Comparison of ENCODE assay signal across 28 mouse cellular contexts in genomic region chr11:43658010-43658409, GRCm38 (mm10). TPM values are rescaled to one million over a fixed set of nuclear protein-coding genes. Genes with fewer than 3 reads are reported as not detected.
DNase-seq lines count a peak whose midpoint lies in the region; ATAC-seq lines count a peak whose summit lies in the region.
"Had no signal": no experiment of that assay in that cellular context is flagged by ENCODE, and none has a peak within 500 bp of the region (broad histone marks: within the 10 kb centered on the region; RNA-seq: fewer than 3 reads in every experiment).

No protein-coding gene starts in this region.

- H3K4me2 ChIP-seq in lung, embryonic 16.5 days (ENCODE audit: low read depth, low read length) = no peak overlapping the region
- no peak overlapping the region for H3K4me2 ChIP-seq in intestine, embryonic 16.5 days (ENCODE audit: low read depth, low read length)
- no peak overlapping the region for H3K4me2 ChIP-seq in stomach, embryonic 15.5 days
- H3K4me2 ChIP-seq: embryonic facial prominence, embryonic 12.5 days; embryonic facial prominence, embryonic 15.5 days; forebrain, embryonic 12.5 days; forebrain, embryonic 15.5 days; heart, embryonic 13.5 days; hindbrain, embryonic 14.5 days had no signal

- no peaks in the 10 kb centered on the region for H3K27me3 ChIP-seq in lung, embryonic 16.5 days (ENCODE audit: control insufficient read depth, insufficient read depth, low read depth, low read length)
- no peaks in the 10 kb centered on the region for H3K27me3 ChIP-seq in intestine, embryonic 16.5 days (replicated peaks; ENCODE audit: control insufficient read depth, insufficient read depth, low read length)
- no peaks in the 10 kb centered on the region for H3K27me3 ChIP-seq in stomach, embryonic 15.5 days (replicated peaks)
- H3K27me3 ChIP-seq in forebrain, embryonic 10.5 days (ENCODE audit: poor library complexity, severe bottlenecking) = no peaks in the 10 kb centered on the region
- H3K27me3 ChIP-seq: embryonic facial prominence, embryonic 12.5 days; embryonic facial prominence, embryonic 15.5 days; forebrain, embryonic 12.5 days; forebrain, embryonic 15.5 days; heart, embryonic 13.5 days had no signal

- H3K9ac ChIP-seq in lung, embryonic 16.5 days (ENCODE audit: low read length) = no peak overlapping the region
- no peak overlapping the region for H3K9ac ChIP-seq in intestine, embryonic 16.5 days (ENCODE audit: low read depth, low read length)
- H3K9ac ChIP-seq in stomach, embryonic 15.5 days = no peak overlapping the region
- H3K9ac ChIP-seq: embryonic facial prominence, embryonic 12.5 days; embryonic facial prominence, embryonic 15.5 days; forebrain, embryonic 12.5 days; forebrain, embryonic 15.5 days; heart, embryonic 13.5 days; hindbrain, embryonic 14.5 days had no signal

- no peaks in the 10 kb centered on the region for H3K36me3 ChIP-seq in lung, embryonic 16.5 days (ENCODE audit: control insufficient read depth, insufficient read depth, low read length)
- no peaks in the 10 kb centered on the region for H3K36me3 ChIP-seq in intestine, embryonic 16.5 days (ENCODE audit: control insufficient read depth, insufficient read depth, low read length)
- no peaks in the 10 kb centered on the region for H3K36me3 ChIP-seq in stomach, embryonic 15.5 days
- H3K36me3 ChIP-seq in forebrain, embryonic 10.5 days (replicated peaks) = no peaks in the 10 kb centered on the region
- H3K36me3 ChIP-seq: embryonic facial prominence, embryonic 12.5 days; embryonic facial prominence, embryonic 15.5 days; forebrain, embryonic 12.5 days; forebrain, embryonic 15.5 days; heart, embryonic 13.5 days had no signal

- H3K4me3 ChIP-seq in lung, embryonic 16.5 days (ENCODE audit: low read length) = no peak overlapping the region
- no peak overlapping the region for H3K4me3 ChIP-seq in intestine, embryonic 16.5 days (ENCODE audit: low read length)
- no peak overlapping the region for H3K4me3 ChIP-seq in stomach, embryonic 15.5 days (replicated peaks)
- H3K4me3 ChIP-seq in forebrain, embryonic 10.5 days = no peak overlapping the region
- H3K4me3 ChIP-seq: embryonic facial prominence, embryonic 12.5 days; embryonic facial prominence, embryonic 15.5 days; forebrain, embryonic 12.5 days; forebrain, embryonic 15.5 days; heart, embryonic 10.5 days; heart, embryonic 13.5 days had no signal

- no peaks in the 10 kb centered on the region for H3K4me1 ChIP-seq in lung, embryonic 16.5 days (replicated peaks; ENCODE audit: control insufficient read depth, insufficient read depth, low read length)
- peaks cover 13% of the 10 kb centered on the region for H3K4me1 ChIP-seq in intestine, embryonic 16.5 days (ENCODE audit: control insufficient read depth, insufficient read depth, low read length)
- no peaks in the 10 kb centered on the region for H3K4me1 ChIP-seq in stomach, embryonic 15.5 days
- H3K4me1 ChIP-seq in forebrain, embryonic 10.5 days = peaks cover 11% of the 10 kb centered on the region
- H3K4me1 ChIP-seq: embryonic facial prominence, embryonic 15.5 days had no signal

- no peaks in the 10 kb centered on the region for H3K9me3 ChIP-seq in lung, embryonic 16.5 days (ENCODE audit: control insufficient read depth, low read length)
- H3K9me3 ChIP-seq in intestine, embryonic 16.5 days (ENCODE audit: control insufficient read depth, low read length) = no peaks in the 10 kb centered on the region; the same call in 1 of the 2 replicates
- no peaks in the 10 kb centered on the region for H3K9me3 ChIP-seq in stomach, embryonic 15.5 days
- H3K9me3 ChIP-seq in forebrain, embryonic 10.5 days = no peaks in the 10 kb centered on the region; the same call in 1 of the 2 replicates
- H3K9me3 ChIP-seq: embryonic facial prominence, embryonic 12.5 days; embryonic facial prominence, embryonic 15.5 days; forebrain, embryonic 12.5 days; forebrain, embryonic 15.5 days; heart, embryonic 10.5 days; heart, embryonic 13.5 days had no signal

- no peak overlapping the region for H3K27ac ChIP-seq in lung, embryonic 16.5 days (ENCODE audit: low read length)
- no peak overlapping the region for H3K27ac ChIP-seq in intestine, embryonic 16.5 days (ENCODE audit: low read length)
- no peak overlapping the region for H3K27ac ChIP-seq in stomach, embryonic 15.5 days
- no peak overlapping the region for H3K27ac ChIP-seq in forebrain, embryonic 10.5 days
- H3K27ac ChIP-seq: embryonic facial prominence, embryonic 12.5 days; embryonic facial prominence, embryonic 15.5 days; forebrain, embryonic 12.5 days; forebrain, embryonic 15.5 days; heart, embryonic 10.5 days; heart, embryonic 13.5 days; hindbrain, embryonic 14.5 days; hindbrain, postnatal 0 days had no signal

- WGBS in lung, embryonic 16.5 days = 71% methylated on average over 1 of the region's 1 CpGs
- WGBS in intestine, embryonic 16.5 days = 69% methylated on average over 1 of the region's 1 CpGs
- 88% methylated on average over 1 of the region's 1 CpGs for WGBS in stomach, embryonic 15.5 days
- 85% methylated on average over 1 of the region's 1 CpGs for WGBS in forebrain, embryonic 10.5 days

- DNase-seq in lung, postnatal 25 days (ENCODE audit: low spot score) = no peak
- peak; percentile 54 for DNase-seq in R1 (ENCODE audit: low read depth, low spot score)
- DNase-seq in forebrain, embryonic 10.5 days (ENCODE audit: extremely low spot score, low spot score) = no peak
- DNase-seq: adrenal gland, postnatal 10 days; B cell, adult 2 months; cerebellum, adult 11 months; cerebellum, adult 2 months; cerebellum, adult 9-11 months; cerebellum, postnatal 25 days; gastrocnemius, postnatal 25 days; heart, adult 18-20 months; heart, postnatal 14 days; heart, postnatal 4 days had no signal

- ATAC-seq in lung, embryonic 16.5 days (ENCODE audit: low read depth) = peak; percentile 47; the same call in 1 of the 2 replicates
- peak; percentile 60 for ATAC-seq in intestine, embryonic 16.5 days
- ATAC-seq in stomach, embryonic 15.5 days (ENCODE audit: insufficient read depth, low FRiP score, low read depth) = peak; percentile 48
- ATAC-seq in CD4-positive, CD25-positive, alpha-beta regulatory T cell, adult 4 months = no peak
- ATAC-seq: activated CD4-positive, CD25-positive, alpha-beta regulatory T cell, adult 4 months; forebrain, embryonic 15.5 days; hindbrain, postnatal 0 days had no signal

RNA-seq across cellular contexts. Expression of gene Pwwp2a, which starts 23.8 kb away (rescaled TPM):
- polyA plus RNA-seq in lung, embryonic 16.5 days (2015; fragmentation: Nextera tagmentation; extraction: Ambion mirVana) = 11.6 and 13.3 TPM in 2 replicates
- polyA plus RNA-seq in intestine, embryonic 16.5 days (2015; fragmentation: Nextera tagmentation; extraction: Ambion mirVana) = 7.6 and 8.6 TPM in 2 replicates
- polyA plus RNA-seq in stomach, embryonic 15.5 days (2015; fragmentation: Nextera tagmentation; extraction: Ambion mirVana) = 23.8 and 28.0 TPM in 2 replicates
- polyA plus RNA-seq in CD4-positive, CD25-positive, alpha-beta regulatory T cell, adult 4 months (2017; shearing (Covaris generic)) = 10 to 100 TPM; 23.8 to 34.8 TPM
- polyA plus RNA-seq in forebrain, embryonic 10.5 days (2016; fragmentation: Nextera tagmentation; extraction: Ambion mirVana) = 24.7 and 25.5 TPM in 2 replicates

RNA-seq across cellular contexts. Expression of gene Fabp6, which starts 56.7 kb away (rescaled TPM):
- polyA plus RNA-seq in lung, embryonic 16.5 days (2015; fragmentation: Nextera tagmentation; extraction: Ambion mirVana) = 3.2 TPM in 1 of 2 replicates, not detected in the other
- 2.4 and 5.2 TPM in 2 replicates for polyA plus RNA-seq in intestine, embryonic 16.5 days (2015; fragmentation: Nextera tagmentation; extraction: Ambion mirVana)
- polyA plus RNA-seq in stomach, embryonic 15.5 days (2015; fragmentation: Nextera tagmentation; extraction: Ambion mirVana) = 0.84 and 11.2 TPM in 2 replicates
- polyA plus RNA-seq in CD4-positive, CD25-positive, alpha-beta regulatory T cell, adult 4 months (2017; shearing (Covaris generic)) = not detected
- polyA plus RNA-seq in forebrain, embryonic 10.5 days (2016; fragmentation: Nextera tagmentation; extraction: Ambion mirVana) = not detected in 2 replicates
- polyA plus RNA-seq: activated CD4-positive, CD25-positive, alpha-beta regulatory T cell, adult 4 months; cerebellum, adult 2 months; embryonic facial prominence, embryonic 12.5 days; forebrain, embryonic 12.5 days; forebrain, embryonic 15.5 days; gonadal fat pad, adult 2 months; heart, embryonic 10.5 days; heart, embryonic 13.5 days; hindbrain, embryonic 11.5 days; hindbrain, embryonic 14.5 days; hindbrain, postnatal 0 days had no signal
